Mouse (Mus musculus): Measurements from ENCODE around the gene Adk. TPM values are rescaled to one million over a fixed set of nuclear protein-coding genes. Genes with fewer than 3 reads are reported as not detected.
"Not testable (repeated sequence)": the region's sequence is repeated elsewhere in the genome, so short reads cannot be mapped to it uniquely, and the experiment has no call there.

Gene Adk
- total RNA-seq, 2 experiments from 2014 or later, result 62.6 to 77.3 TPM

DNA sequence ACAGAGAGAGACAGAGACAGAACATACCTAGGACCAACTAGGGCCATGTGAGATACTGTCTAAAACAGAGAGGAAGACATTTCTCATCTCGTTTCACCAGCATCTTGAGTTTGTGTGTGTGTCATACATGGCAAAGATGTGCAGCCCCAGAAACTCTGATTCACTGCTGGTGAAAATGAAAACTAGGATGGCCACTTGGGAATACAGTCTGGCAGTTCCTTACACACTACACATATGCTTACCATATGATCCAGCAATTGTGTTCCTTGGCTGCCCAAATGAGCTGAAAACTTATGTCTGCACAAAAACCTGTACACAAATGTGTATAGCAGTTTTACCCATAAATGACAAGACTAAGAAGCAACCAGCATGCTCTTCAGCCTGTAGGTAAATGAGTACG lies 388.2 kb downstream of the Adk start:
- no peak for DNase-seq

DNA sequence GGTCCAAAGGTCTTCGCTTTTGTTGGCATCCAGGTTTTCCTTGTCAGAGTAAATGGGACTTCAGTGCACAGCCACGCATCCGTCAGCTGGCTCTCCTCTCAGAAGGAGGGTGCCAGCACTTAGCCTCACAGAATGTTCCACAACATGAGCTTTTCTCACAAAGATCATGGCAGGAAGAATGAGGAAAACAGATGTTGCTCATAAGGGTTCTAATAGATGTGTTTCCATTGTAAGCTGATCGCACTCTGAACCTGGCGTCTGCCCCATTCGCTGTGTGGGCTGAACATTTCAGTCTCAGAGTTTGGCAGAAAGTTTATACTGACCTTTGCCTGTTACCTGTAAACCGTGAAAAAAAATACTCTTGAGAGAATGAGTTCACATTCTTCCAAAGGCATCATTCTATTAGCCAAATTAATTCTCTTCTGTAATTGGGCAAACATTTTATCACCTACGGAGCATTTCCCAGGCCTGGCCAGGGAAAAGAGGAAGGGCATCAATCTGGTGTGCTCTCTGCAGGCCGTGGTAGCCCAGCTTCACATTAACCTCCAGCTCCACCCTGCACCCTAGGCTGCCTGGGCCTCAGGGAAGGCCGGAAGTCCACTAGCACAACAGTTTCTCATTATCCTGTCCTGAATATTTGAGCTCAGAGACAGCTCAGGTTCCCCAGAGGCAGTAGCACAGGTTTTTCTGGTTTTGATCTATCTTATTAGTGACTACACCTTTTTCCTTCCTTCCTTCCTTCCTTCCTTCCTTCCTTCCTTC lies 389.6 kb downstream of the Adk start:
- DNase-seq, result no peak

DNA sequence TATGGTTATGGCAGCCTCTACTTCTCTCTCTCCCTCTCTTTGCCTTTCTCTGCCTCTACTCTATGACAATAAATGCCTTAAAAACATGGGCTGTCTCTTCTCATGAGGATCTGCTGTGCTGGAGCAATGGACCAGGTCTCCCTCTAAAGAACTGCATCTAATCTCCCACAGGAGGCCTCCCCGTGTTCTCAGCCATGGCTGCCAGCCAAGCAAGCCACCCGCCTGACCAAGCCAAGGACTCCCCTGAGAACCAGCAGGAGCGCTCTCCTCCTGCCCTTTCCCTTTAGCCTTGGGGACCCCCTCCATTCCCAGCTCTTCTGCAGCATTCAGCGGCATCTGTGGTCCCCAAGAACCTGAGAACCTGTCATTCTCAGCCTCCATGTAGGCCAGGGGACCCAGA lies 400.2 kb downstream of the Adk start:
- DNase-seq, result no peak

DNA sequence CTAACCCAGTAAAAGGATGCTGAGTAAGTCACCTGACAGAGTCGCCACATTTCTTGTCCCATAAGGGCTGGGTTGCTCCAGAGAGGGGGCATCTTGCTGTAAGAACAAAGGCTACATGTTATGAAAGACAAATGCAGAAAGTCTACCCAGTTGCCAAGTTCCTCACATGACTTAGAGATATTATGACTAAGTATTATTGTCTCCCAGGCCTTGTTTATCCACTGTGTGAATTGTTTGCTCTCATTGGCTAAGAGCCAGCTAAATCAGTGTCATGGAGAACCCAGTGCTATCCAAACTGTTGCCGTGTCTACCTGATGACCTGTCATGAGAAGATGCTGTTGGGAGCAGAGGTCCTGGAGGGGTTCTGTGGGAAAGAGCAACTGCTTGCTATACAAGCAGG lies 401.5 kb downstream of the Adk start:
- DNase-seq, result no peak

DNA sequence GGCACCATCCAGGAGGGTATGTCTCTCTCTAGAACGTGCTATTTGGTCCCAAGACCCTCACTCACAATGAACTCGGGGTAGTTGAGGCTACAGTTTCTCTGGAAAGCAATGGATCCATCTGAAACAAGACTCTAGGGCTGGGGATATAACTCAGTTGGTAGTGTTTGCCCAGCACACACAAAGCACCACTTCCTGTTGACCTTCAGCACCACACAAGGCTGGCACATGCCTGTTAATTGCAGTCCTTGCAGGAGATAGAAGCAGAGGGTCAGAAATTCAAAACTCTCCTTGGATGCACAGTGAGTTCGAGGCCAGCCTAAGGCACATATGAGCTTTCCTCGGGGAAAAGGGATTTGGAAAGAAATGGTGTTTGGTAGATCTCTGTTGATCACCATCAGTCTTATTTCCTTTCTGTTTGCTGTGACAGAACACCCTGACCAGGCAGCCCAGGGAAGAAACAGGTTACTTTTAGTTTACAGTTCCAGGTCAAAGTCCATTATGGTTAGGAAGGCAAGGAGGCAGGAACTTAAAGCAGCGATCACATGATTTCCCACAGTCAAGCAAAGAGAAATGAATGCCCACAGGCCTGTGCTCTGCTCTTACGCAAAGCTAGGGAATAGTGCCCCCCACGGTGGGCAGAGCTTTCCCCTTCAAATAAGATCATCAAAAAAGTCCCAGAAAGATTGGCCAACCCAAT lies 403.4 kb downstream of the Adk start:
- no peak for DNase-seq

DNA sequence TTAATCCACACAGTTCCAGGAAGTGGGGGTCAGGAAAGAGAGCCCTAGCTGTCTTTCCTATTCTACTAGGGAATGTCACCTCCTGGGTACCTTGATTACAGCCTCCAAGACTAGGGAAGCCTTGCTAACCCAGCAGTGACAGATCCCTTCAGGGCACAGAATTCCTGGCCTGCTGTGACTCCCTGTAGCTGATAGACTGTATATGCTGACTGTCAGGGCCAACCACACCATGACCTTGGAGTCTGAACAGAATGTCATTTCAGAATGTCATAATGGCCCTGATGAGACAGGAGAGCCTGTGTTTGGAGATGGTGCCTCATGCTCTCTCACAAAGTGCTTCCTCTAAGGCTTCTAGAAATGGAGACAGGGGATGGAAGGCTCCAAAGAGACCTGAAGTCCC lies 404.2 kb downstream of the Adk start:
- DNase-seq, result no peak

DNA sequence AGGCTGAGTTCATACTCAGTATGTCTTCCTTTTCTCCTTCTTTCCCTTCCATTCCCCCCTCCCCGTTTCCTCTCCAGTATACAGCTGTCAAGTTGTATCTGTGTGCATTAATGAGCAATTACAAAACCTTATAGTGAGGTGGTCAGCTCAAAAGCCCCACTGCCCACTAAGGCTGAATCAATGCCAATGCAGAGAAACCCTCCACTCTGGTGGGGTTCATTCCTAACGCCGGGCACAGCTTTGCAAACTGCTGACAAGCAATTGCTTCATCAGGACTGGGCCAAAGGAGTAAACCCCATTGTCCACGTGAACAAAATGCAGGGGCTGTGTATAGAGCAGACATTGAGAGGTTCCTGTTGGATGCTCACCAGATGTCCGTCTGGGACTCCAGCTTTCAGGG lies 405.5 kb downstream of the Adk start:
- no peak for DNase-seq

DNA sequence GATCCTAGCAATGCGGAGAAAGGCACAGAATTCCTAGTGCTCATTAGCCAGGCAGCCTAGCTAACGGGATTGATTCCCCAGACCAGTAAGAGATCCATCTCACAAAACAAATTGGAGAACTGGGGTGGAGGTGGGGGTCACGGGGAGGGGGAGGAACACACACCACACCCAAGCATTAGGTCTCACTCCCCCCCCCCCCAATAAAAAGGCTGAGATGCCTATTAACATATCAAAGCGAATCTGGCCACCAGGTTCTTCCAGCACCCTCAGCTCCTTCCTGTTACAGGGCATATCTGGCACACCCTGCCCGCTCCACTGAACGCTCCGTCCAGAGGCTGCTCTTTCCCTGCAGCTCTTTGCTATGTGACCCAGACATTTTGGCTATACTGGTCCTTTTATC lies 406.3 kb downstream of the Adk start:
- DNase-seq, result no peak

DNA sequence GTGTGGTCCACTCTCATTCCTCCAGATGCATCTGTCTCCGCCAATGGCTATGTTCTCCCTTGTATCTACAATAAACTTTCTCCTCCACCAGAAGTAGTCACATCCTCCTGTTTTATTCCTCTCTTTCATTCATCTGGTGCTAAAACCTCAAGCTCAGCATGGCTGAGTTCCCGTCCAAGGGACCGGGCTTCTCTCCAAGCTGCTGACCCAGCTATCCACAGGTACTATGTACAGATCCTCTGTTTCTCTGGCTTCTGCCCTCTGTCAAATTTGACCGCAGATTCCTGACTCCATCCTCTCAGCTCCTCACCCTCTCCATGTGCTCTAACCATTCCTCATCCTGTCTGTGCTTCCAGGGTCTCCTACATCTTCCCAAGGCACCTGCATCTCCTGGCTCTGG lies 406.8 kb downstream of the Adk start:
- DNase-seq, result no peak

DNA sequence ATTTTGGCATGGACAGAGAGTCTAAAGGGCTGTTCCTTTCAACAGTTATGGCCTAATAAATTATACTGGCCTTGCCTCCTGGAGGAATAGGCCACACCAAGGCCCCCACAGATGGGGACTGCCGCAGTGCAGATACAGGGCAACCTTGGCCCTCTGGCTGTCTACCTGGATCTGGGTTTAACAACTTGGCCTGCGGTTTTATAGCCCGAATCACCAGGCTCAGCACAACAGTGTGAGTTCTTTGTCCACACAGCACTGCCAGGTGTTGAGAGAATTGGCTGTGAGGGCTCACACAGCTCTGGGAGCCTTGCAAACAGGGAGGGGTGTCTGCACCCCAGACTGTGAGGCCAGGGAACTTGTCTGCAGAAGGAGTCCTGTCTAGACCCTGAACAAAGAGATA lies 410.0 kb downstream of the Adk start:
- DNase-seq, result no peak

DNA sequence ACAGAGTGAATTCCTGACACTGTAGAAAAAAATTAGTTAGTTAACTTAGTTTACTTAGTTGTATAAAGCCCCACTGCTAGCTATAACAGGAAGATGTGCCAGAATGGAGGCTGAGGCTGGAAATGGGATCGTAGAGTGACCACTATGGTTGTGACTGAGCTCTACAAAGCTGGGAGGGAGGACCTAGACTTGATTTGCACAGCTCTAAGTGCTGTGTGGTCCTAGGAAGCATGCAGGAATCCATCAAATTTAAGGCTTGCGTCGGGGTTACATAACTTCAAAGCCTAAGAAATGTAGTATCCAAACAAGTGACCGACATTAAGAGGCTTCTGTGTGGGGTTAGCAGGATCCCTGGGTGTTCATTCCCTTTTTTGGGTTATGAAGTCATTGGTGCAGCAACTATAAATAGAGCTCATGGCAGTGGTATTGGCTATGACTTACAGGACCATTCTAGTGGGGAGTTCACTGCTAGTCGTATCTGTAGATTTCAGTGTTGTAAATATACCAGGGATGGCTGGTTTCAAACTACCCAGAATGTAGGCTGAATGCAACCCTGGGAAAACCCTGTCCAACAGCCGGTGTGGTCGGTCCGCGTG lies 410.8 kb downstream of the Adk start:
- DNase-seq, result no peak

DNA sequence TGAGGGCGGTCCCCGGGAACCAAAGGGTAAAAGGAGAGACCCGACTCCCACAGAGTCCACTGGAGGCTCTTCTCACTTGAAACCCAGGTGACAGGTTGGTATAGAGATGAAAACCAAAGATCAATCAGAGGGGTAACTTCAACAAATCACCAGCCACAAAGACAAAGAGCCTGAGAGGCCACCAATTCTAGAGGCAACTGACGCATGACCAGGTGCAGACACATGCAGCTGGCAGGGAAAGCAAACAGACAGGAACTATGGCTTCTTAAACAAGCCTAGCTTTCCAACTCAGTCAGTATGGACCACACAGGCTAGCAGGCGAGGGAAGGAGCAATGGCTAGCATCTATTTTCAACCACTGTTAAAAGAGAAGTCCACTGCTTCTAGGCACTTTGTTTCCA lies 418.0 kb downstream of the Adk start:
- no peak for DNase-seq

DNA sequence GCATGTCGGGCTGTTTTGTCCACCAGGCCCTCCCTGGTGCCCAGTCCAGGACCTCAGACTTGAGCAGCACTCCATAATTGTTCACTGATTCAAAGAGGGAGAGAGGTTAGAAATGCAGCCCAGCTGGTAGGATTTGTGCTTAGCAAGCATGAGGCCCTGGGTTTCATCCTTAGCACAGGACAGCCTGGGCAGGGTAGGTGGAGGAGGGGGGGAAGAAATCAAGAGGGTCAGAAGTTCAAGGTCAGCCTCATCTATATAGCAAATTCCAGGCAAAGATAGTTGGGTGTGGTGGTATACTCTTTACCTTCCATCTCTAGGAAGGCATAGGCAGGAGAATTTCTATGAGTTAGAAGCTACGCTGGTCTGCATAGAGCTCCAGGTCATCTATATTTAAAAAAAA lies 419.6 kb downstream of the Adk start:
- DNase-seq, result no peak

DNA sequence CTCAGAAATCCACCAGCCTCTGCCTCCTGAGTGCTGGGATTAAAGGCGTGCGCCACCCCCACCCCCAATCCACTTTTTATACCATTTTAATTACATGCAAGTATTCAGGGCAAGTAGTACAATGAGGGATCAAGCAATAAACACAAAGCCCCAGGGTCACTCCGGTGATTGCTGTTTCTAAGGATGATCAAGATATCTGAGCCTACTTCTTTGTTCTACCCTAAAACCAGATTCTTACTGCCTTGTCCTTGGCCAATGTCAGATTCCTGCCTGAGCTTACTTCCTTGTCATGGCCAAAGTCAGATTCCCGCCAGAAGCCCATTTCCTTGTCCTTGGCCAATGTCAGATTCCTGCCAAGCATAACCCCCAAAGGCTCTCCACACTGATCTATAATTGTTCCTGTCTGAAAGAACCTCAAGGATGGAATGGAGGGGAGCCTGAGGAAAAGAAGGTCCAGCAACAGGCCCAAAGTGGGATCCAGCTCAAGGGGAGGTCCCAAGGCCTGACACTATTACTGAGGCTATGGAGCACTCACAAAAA lies 422.3 kb downstream of the Adk start:
- not testable (repeated sequence) for DNase-seq

DNA sequence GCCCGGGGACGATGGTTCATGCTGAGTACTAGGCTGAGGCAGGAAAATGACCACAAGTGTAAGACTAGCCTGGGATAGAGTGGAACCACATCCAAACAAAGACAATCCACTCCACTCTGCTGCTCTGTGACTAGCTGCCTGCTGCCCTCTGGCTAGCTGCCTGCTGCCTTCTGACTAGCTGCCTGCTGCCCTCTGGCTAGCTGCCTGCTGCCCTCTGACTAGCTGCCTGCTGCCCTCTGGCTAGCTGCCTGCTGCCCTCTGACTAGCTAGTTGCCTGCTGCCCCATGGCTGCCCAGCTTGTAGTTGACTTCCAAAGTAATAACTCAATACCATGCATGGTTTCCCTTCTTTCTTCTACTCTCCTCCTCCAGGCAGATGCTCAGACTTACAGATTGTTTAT lies 424.8 kb downstream of the Adk start:
- no peak for DNase-seq

DNA sequence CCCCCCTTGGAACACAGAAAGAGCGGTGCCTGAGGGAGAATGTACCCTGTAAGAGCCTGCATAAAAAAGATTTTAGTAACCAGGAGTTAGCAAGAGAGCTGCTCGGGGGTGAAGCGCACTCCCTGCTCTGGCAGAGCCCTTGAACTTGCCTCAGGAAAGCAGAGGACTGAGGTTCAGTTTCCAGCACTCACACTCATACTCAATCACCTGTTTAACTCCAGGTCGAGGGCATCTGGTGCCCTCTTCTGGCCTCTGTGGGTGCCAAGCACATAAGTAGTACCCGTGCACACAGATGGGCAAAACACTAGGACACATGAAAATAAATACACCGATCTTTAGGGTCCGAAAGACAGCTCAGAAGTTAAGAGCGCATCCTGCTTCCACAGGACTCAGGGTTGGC lies 427.2 kb downstream of the Adk start:
- DNase-seq, result no peak

DNA sequence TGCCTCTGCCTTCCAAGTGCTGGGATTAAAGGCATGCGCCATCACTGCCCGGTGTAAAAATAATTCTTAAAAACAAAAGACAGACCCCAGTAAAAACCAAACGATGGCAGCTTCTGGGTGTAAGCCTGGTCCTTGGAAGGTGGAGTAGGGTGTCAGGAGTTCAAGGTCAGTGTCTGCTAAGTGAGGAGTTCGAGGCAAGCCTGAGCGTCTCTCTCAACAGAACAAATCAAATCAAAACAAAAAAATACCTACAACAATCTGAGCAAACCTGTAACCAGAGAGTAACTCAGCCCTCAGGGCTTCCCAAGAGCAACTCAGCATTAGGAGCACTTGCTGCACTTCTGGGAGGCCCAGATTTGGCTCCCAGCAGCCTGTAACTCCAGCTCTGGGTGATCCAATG lies 427.8 kb downstream of the Adk start:
- DNase-seq, result no peak

DNA sequence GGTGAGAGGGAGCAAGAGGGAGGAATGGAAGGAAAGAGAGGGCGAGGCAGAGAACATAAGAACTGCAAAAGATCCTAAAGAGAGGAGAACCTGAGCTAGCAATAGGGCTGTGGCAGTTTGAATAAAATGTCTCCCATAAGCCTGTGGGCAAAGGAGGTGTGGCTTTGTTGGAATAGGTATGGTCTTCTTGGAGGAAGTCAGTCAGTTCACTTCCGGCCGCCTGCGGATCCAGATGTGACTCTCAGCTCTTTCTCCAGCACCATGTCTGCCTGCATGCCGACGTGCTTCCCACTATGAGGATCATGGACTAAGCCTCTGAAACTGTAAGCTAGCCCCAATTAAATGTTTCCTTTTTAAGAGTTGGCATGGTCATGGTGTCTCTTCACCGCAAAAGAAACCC lies 428.9 kb downstream of the Adk start, which contains the start of gene Kat6b:
Gene Kat6b, plus strand, starts transcription at position 204 of the 400 bp plus-strand sequence.
- DNase-seq, result no peak

DNA sequence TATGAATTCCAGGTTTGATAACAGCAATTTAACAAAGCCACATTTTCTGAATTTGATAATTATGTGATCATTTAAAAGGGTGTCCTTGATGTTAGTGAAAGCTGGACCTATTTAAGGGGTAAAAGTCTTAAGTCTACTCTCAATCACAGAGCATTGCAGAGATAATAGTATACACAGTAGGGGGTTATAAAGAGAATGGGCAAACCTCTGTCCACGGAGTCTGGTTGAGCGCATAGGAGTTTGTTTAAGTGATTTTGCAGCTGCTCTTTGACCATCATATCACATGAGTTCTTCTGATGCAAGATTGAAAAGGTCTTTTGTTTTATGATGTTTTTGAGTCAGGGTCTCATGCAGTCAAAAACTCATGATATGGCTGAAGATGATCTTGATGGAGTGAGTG lies 431.8 kb downstream of the Adk start:
- DNase-seq, result no peak

DNA sequence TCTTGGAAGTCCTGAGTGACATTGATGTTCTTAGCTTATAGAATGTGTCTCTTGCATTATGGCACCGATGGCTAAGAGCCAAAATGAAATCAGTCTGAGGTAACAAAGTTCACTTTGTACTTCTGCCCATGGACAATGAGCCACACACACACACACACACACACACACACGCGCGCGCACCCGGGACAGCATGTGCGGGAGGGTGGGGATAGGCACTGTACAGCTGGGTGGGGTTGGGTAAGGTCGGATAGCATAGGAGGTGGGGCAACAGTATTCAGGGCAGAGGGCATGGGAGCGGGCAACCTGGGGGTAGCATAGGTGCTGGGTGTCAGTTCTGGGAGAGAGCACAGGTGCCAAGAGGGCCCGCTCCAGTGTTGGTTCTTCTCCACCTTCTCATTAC lies 432.3 kb downstream of the Adk start:
- no peak for DNase-seq

DNA sequence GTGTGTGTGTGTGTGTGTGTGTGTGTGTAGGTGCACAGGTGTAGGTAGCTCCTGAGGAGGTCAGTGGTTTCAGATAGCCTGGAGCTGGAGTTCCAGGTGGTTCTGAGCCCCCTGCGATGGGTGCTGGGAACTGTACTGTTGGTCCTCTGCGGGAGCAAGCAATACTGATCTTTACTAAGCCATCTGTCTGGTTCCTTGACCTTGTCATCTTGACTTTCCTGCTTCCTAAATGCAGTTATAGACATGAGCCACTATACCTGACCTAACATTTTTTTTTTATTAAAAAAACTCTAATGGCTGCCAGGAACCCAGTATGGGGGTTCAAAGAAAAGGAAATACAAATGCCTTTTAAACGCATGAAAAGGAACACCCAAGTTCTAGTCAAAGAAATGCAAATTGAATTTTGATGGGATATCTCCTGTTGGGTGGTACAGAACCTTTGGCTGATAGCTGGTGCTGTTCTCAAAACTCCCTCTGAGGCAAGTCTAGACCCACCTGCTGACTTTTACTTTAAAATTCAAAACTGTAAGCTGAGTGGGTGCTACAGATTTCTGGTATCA lies 433.7 kb downstream of the Adk start:
- no peak for DNase-seq

DNA sequence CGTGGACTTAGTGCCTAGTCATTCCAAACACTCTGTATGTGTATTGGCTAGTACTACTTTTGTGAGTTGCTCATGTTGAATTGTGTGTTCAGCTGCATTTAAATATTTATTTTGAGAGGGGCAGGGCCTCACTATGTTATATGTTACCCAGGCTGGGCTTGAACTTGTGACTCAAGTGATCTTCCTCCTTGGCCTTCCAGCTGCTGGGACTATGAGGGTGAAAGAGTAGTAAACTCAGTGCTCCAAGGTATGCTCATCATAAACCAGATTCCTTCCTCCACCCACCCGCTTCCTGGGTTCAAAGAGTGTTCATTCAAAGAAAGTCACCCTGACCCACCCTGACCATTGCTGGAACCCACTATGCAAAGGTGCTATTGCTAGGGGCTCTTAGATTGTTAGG lies 434.8 kb downstream of the Adk start:
- DNase-seq, result not testable (repeated sequence)

DNA sequence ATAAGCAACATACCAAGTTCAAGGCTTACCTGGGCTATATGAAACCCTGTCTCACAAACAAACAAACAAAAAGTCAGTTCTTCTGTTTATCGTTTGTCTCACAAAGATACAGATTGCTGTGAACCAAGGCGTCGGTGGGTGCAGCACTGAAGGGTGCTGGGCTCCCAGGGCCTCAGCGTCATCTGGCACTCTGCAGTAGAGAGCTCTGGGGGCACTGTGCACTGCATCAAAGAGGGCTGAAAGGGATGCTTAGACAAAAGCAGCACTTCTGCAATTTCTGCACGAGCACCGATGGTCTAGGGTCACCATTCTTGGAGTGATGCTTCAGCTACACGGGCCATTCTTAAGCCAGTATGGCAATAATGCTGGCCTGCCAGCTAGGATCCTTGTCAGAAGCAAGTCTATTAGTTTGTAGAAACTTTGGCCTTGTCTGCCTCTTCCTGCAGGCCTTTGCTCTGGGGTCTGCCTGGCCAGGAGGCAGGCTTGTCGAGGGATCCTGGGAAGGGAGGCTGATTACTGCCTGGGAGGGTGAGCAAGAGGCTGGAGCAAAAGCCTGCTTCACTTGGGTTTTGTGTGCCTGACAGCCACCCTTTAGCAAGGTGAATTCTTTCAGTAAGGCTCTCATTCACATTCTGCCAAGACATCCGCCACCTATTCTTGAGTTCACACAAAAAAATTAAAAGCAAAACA lies 436.2 kb downstream of the Adk start:
- DNase-seq, result not testable (repeated sequence)
